Mouse (Mus musculus) adrenal gland (tissue): ENCODE results near the gene Olfr821.
"Not testable (repeated sequence)": the region's sequence is repeated elsewhere in the genome, so short reads cannot be mapped to it uniquely, and the experiment has no call there.

Experiments used
- intact Hi-C: fragments of 180-260 bp; cut with DNase I; formaldehyde crosslinking; loops from one replicate; pipeline ENCODE4 v1.15.1; 2025
- long read RNA-seq, 2 experiments: library from polyadenylated mRNA; unstranded; transcript quantifications; one replicate each; pipeline ENCODE4 v2.0.0; 2020; ENCODE audit warnings: borderline replicate concordance in 1 of 2; ENCODE audit not compliant: insufficient replicate concordance in 1 of 2

Olfr821 gene
- long read RNA-seq, experiment 1, result 0 reads
- long read RNA-seq, experiment 2, result 0 reads

DNA sequence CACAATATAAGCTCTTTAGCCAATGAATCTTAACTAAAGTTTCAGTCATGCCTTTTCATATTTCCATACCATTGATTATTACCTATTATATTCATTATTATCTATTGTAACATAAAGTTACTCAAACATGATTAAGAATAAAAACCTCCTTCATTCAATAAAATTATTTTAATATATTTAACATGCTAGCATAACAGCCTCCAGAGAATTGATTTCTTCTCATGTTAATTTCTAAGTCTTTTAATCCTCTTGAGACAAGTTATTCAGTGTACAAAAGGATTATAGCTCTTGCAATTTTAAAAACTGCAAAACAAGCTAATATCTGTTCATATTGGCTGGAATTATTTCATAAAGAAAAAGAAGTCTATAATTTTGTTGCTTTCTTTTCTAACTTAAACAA is at the start of gene Olfr821:
TSS of gene Olfr821 (plus strand) at position 301 of the 400 bp plus-strand sequence.
- intact Hi-C loops, result no loop called here

DNA sequence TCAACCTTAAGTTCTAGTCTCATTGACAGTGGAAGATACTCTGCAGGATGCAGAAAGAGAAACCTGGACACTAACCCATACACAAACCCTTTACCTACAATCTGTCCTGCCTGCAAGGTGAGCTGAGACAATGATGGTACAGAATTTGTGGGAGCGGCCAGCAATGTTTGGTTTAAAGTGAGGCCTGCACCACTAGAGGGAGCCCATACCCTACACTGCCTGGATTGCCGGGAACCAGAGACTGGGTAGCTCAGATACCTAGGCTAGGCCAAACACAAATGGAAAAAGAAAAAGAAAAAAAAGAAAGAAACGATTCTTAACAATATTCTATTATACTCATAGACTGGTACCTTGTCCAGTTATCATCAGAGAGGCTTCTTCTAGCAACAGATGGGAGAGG is 48.3 kb upstream of the Olfr821 start:
- intact Hi-C loops, result not testable (repeated sequence)

DNA sequence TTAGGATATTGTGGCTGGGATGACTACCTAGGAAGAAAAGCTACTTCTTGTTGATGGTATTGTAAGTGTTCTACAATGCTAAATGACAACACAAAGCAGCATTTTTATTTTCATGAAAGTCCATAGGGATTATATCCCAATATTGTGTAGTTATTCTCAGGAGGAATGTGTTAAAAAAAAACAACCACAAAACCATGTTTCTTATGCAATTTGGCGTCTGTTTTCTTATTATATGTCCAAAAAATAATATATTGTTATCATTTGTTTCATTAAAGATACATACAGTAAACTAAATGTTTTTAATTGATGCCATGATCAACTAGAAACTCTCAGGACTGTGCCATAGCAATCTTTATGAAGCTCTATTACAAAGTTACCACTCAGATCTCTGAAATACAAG is 45.2 kb upstream of the Olfr821 start, which contains the start of gene Gm10310:
TSS of gene Gm10310 (minus strand) at position 101 of the 400 bp plus-strand sequence.
- intact Hi-C loops, result not testable (repeated sequence)

DNA sequence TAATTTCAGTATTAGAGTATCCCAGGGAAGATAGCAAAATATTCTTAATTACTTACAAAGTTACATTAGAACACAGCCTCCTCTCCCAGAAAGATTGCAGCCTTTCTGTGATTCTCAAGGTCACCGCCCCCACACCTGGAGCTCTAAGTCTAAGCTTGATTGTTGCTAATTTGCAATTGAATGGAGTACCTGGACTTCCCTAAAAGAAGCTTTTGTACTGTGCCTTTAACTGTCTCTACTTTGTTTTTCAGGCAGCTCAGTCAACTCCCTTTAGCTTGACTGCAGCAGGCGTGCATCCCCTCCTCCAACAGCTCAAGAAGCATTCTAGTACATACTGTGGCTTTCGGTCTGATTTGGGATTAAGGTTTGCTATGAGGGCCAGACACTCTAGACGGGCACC is 26.0 kb upstream of the Olfr821 start:
- intact Hi-C loops, result not testable (repeated sequence)

DNA sequence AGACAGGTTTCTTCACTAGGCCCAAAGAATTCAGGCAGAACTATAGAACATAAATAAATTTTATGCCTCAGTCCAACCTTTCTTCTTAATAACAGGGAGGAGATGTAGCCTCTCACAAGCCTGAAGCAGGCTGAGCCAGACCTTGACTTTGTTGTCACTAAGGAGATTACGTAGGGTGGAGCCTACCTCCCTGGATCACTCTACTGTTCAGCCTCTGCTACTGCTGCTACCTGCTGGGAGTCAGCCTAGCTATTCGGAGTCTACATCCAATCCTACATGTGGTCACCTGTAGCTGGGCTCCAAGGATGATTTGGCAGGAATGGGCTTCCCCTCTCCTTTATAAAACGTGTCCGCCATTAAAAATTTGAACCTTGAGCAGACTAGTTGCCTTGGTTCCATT is 24.8 kb upstream of the Olfr821 start:
- intact Hi-C loops, result not testable (repeated sequence)

DNA sequence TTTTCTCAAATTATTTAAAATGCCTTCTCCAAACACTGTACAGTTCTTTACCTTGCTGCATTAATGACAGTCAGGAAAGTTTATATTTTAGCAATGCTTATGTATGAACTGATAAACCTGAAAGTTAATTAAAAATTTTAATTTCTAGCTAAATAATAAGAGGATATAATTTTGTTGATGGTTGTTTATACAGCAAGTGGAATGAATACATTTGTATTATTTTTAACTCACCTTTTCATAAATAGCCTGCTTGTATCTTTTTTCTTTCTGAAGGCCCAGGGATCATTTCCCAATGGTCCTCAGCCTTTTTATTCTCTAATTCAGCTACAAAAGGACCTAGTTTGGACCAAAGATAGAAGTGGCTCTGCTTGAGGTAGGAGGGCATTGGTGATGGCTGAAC is 17.8 kb upstream of the Olfr821 start, which contains the start of gene Olfr820:
TSS of gene Olfr820 (plus strand) at position 301 of the 400 bp plus-strand sequence.
- intact Hi-C loops, result no loop called here

DNA sequence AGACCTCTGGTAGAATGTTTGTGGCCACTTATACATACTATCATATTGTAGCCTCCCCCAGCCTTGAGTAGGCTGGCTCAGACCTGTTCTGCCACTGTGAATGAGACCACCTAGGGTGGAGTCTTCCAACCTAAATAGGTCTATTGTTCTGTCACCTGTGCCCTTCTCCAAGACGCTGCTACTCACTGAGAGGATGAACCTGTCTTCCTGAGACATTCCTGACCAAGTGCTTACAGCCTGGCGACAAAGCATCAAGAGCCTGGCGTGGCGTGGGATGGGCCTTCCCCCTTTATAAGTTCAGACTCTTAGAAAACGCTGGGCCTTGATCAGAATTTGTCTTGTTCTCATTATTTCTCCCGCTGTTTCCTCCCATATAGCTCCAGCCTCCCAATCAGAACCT is 6.9 kb downstream of the Olfr821 start:
- intact Hi-C loops, result no loop called here

DNA sequence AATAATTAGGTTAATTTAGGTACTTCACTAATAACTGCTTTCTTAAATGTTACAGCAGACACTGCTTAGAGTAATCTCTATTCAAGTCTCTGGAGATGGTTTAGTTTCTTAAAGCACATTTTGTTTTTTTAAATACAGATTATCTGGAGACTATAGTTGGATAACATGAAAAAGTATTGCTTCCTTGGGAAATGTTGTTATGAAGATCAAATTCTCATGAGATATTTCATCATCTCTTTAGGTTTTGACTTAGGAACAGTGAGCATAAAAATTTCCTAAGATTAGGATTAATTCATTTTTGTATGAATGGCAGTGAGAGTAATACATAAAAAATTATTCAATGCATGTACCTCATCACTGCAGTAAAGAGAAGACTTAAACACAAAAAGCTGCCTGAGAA is 40.8 kb downstream of the Olfr821 start, which contains the start of gene Olfr822:
TSS of gene Olfr822 (plus strand) at position 301 of the 400 bp plus-strand sequence.
- intact Hi-C loops, result no loop called here
